Mouse (Mus musculus): Measurements from ENCODE around the gene Cwc22.

DNA sequence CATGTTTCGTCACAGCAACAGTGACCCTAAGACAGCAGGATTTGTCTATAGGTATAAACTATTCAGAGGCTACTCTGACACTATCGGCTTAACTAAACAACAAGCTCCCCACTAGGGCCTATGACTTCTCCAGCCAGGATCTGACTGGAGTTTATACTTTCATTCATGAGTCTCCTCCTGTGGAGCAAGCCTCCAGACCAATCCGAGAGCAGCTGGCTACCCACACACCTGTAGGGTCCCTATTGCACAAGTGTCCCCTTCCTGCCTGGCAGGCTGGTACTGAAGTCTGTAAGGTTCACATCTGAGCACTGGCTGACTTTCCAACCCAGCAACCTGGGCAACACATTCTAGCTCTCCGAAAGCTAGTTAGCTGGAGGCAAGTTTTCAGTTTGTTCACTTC is 7.9 kb downstream of the Cwc22 start:
- TF ChIP-seq CTCF (IDR thresholded peaks at IDR 0.05; ENCODE audit: borderline replicate concordance, control insufficient read depth, extremely low read depth, insufficient read depth, low read length, poor library complexity) (no peak), POLR2A (IDR thresholded peaks at IDR 0.05; ENCODE audit: control insufficient read depth, extremely low read depth, insufficient read depth, low read length, poor library complexity) (no peak)
